Mouse (Mus musculus): ENCODE results near the gene Dhx35. TPM values are rescaled to one million over a fixed set of nuclear protein-coding genes. Genes with fewer than 3 reads are reported as not detected.
A peak's percentile ranks its signal among the peaks of the same experiment; 100 is the strongest.

The Dhx35 gene
- 25.5 and 42.0 TPM in 2 replicates for total RNA-seq (2012; rRNA removed)

GRCm38 (mm10) chr2:158794494-158795004 is at the start of gene Dhx35:
Dhx35 (plus strand) TSS chr2:158794807.
- peaks cover 0 to 12% of the 10 kb centered on the region in 2 experiments; a peak in 2 of 4 replicates for H3K4me1 ChIP-seq (ENCODE audit: control insufficient read depth in 2 of 2, insufficient read depth in 2 of 2, low read length in 2 of 2, poor library complexity in 1 of 2)
- no peaks in the 10 kb centered on the region for H3K9me3 ChIP-seq (ENCODE audit: control insufficient read depth, insufficient read depth, low read depth, low read length)
- no peaks in the 10 kb centered on the region for H3K36me3 ChIP-seq (ENCODE audit: control insufficient read depth, insufficient read depth, low read length, poor library complexity, severe bottlenecking)
- H3K9ac ChIP-seq (ENCODE audit: insufficient read depth, low read depth, low read length, poor library complexity, severe bottlenecking), result peak within 1 kb of the TSS; percentile 91
- peak; percentile 92 for DNase-seq (ENCODE audit: low read depth, low spot score)
- in situ Hi-C loops (cut with MboI; ENCODE audit: low sequenced_read_pairs in 2 of 2, unreplicated experiment in 2 of 2), result no loop called here
- H3K27ac ChIP-seq (ENCODE audit: insufficient read depth, low read depth, low read length, poor library complexity, severe bottlenecking), result peak within 1 kb of the TSS; percentile 82
- TF ChIP-seq HCFC1 (IDR thresholded peaks at IDR 0.05; ENCODE audit: borderline replicate concordance, insufficient read depth, low read length), result peak; percentile 50; the same call in 1 of the 2 replicates
- no peak for TF ChIP-seq CHD2 (IDR thresholded peaks at IDR 0.05; ENCODE audit: low read depth, low read length)
- TF ChIP-seq ZC3H11A (IDR thresholded peaks at IDR 0.05; ENCODE audit: borderline replicate concordance, low read depth, low read length), result no peak
- no peak for TF ChIP-seq ZNF384 (IDR thresholded peaks at IDR 0.05; ENCODE audit: low read depth, low read length)
- no peak for TF ChIP-seq MAFK (IDR thresholded peaks at IDR 0.05; ENCODE audit: insufficient read depth, low read depth, low read length)
- peak within 1 kb of the TSS; percentile 89 to 92 for H3K4me3 ChIP-seq (ENCODE audit: insufficient read depth in 1 of 2, low read depth in 1 of 2, low read length in 2 of 2, poor library complexity in 1 of 2, severe bottlenecking in 1 of 2)

GRCm38 (mm10) chr2:158745049-158745482 is 49.5 kb upstream of the Dhx35 start:
- no peak overlapping the region for H3K27ac ChIP-seq (ENCODE audit: insufficient read depth, low read depth, low read length, poor library complexity, severe bottlenecking)
- no peaks in the 10 kb centered on the region for H3K9me3 ChIP-seq (ENCODE audit: control insufficient read depth, insufficient read depth, low read depth, low read length)
- TF ChIP-seq HCFC1 (IDR thresholded peaks at IDR 0.05; ENCODE audit: borderline replicate concordance, insufficient read depth, low read length) (no peak), ZNF384 (IDR thresholded peaks at IDR 0.05; ENCODE audit: low read depth, low read length) (no peak), CHD2 (IDR thresholded peaks at IDR 0.05; ENCODE audit: low read depth, low read length) (no peak), ZC3H11A (IDR thresholded peaks at IDR 0.05; ENCODE audit: borderline replicate concordance, low read depth, low read length) (no peak; the same call in 1 of the 2 replicates), MAFK (IDR thresholded peaks at IDR 0.05; ENCODE audit: insufficient read depth, low read depth, low read length) (no peak)
- no peak overlapping the region for H3K9ac ChIP-seq (ENCODE audit: insufficient read depth, low read depth, low read length, poor library complexity, severe bottlenecking)
- H3K4me3 ChIP-seq (ENCODE audit: insufficient read depth in 1 of 2, low read depth in 1 of 2, low read length in 2 of 2, poor library complexity in 1 of 2, severe bottlenecking in 1 of 2), result no peak overlapping the region
- in situ Hi-C loops (cut with MboI; ENCODE audit: low sequenced_read_pairs in 2 of 2, unreplicated experiment in 2 of 2), result no loop called here
- peaks cover 0 to 5% of the 10 kb centered on the region in 2 experiments; a peak in 1 of 4 replicates for H3K4me1 ChIP-seq (ENCODE audit: control insufficient read depth in 2 of 2, insufficient read depth in 2 of 2, low read length in 2 of 2, poor library complexity in 1 of 2)
- DNase-seq (ENCODE audit: low read depth, low spot score), result peak; percentile 72
- H3K36me3 ChIP-seq (ENCODE audit: control insufficient read depth, insufficient read depth, low read length, poor library complexity, severe bottlenecking), result no peaks in the 10 kb centered on the region

GRCm38 (mm10) chr2:158746164-158746563 is 48.4 kb upstream of the Dhx35 start:
- H3K36me3 ChIP-seq (ENCODE audit: control insufficient read depth, insufficient read depth, low read length, poor library complexity, severe bottlenecking), result no peaks in the 10 kb centered on the region
- TF ChIP-seq MAFK (IDR thresholded peaks at IDR 0.05; ENCODE audit: insufficient read depth, low read depth, low read length) (no peak), HCFC1 (IDR thresholded peaks at IDR 0.05; ENCODE audit: borderline replicate concordance, insufficient read depth, low read length) (no peak), ZNF384 (IDR thresholded peaks at IDR 0.05; ENCODE audit: low read depth, low read length) (no peak), ZC3H11A (IDR thresholded peaks at IDR 0.05; ENCODE audit: borderline replicate concordance, low read depth, low read length) (no peak), CHD2 (IDR thresholded peaks at IDR 0.05; ENCODE audit: low read depth, low read length) (no peak)
- in situ Hi-C loops (cut with MboI; ENCODE audit: low sequenced_read_pairs in 2 of 2, unreplicated experiment in 2 of 2), result no loop called here

GRCm38 (mm10) chr2:158749366-158749765 is 45.2 kb upstream of the Dhx35 start:
- no peak overlapping the region for H3K9ac ChIP-seq (ENCODE audit: insufficient read depth, low read depth, low read length, poor library complexity, severe bottlenecking)
- DNase-seq (ENCODE audit: low read depth, low spot score), result no peak
- H3K27ac ChIP-seq (ENCODE audit: insufficient read depth, low read depth, low read length, poor library complexity, severe bottlenecking), result no peak overlapping the region
- no peaks in the 10 kb centered on the region for H3K9me3 ChIP-seq (ENCODE audit: control insufficient read depth, insufficient read depth, low read depth, low read length)
- H3K36me3 ChIP-seq (ENCODE audit: control insufficient read depth, insufficient read depth, low read length, poor library complexity, severe bottlenecking), result no peaks in the 10 kb centered on the region
- no peak overlapping the region for H3K4me3 ChIP-seq (ENCODE audit: insufficient read depth in 1 of 2, low read depth in 1 of 2, low read length in 2 of 2, poor library complexity in 1 of 2, severe bottlenecking in 1 of 2)
- in situ Hi-C loops (cut with MboI; ENCODE audit: low sequenced_read_pairs in 2 of 2, unreplicated experiment in 2 of 2), result no loop called here
- TF ChIP-seq MAFK (IDR thresholded peaks at IDR 0.05; ENCODE audit: insufficient read depth, low read depth, low read length) (no peak), CHD2 (IDR thresholded peaks at IDR 0.05; ENCODE audit: low read depth, low read length) (no peak), ZC3H11A (IDR thresholded peaks at IDR 0.05; ENCODE audit: borderline replicate concordance, low read depth, low read length) (no peak), HCFC1 (IDR thresholded peaks at IDR 0.05; ENCODE audit: borderline replicate concordance, insufficient read depth, low read length) (no peak), ZNF384 (IDR thresholded peaks at IDR 0.05; ENCODE audit: low read depth, low read length) (no peak)
- peaks cover 0 to 5% of the 10 kb centered on the region in 2 experiments; a peak in 1 of 4 replicates for H3K4me1 ChIP-seq (ENCODE audit: control insufficient read depth in 2 of 2, insufficient read depth in 2 of 2, low read length in 2 of 2, poor library complexity in 1 of 2)

More at GRCm38 (mm10) chr2:158746164-158746563, 48.4 kb upstream of the Dhx35 start:
- H3K27ac ChIP-seq (ENCODE audit: insufficient read depth, low read depth, low read length, poor library complexity, severe bottlenecking), result no peak overlapping the region
- no peaks in the 10 kb centered on the region for H3K9me3 ChIP-seq (ENCODE audit: control insufficient read depth, insufficient read depth, low read depth, low read length)
- H3K4me1 ChIP-seq (ENCODE audit: control insufficient read depth in 2 of 2, insufficient read depth in 2 of 2, low read length in 2 of 2, poor library complexity in 1 of 2), result peaks cover 0 to 5% of the 10 kb centered on the region in 2 experiments; a peak in 1 of 4 replicates
- no peak for DNase-seq (ENCODE audit: low read depth, low spot score)
- no peak overlapping the region for H3K4me3 ChIP-seq (ENCODE audit: insufficient read depth in 1 of 2, low read depth in 1 of 2, low read length in 2 of 2, poor library complexity in 1 of 2, severe bottlenecking in 1 of 2)
- H3K9ac ChIP-seq (ENCODE audit: insufficient read depth, low read depth, low read length, poor library complexity, severe bottlenecking), result no peak overlapping the region
